Mouse (Mus musculus) neural tube, embryonic 13.5 days (tissue): ENCODE measurements at regions not wholly inside any gene's neighbourhood (a gene's known extent, or its start where the extent isn't known, plus 50 kb on each side); places are given as distances from the start of the nearest gene placed in this dataset.

Experiments used
- ATAC-seq: fragments of 200-750 bp; cut with Nextera tagmentation; 2 replicates; pipeline ENCODE4 v1.8.0; 2017; ENCODE audit warnings: low read depth, mild to moderate bottlenecking, moderate TSS enrichment, moderate library complexity
- H3K27ac ChIP-seq: fragments of 300-500 bp; sonication (generic); replicated peaks from 2 replicates; pipeline ENCODE4 v1.5.1; 2015; ENCODE audit warnings: moderate library complexity, mild to moderate bottlenecking, inconsistent platforms
- H3K27me3 ChIP-seq: fragments of 300-500 bp; sonication (generic); 2 replicates; pipeline ENCODE4 v1.6.1; 2015; ENCODE audit warnings: mild to moderate bottlenecking, inconsistent platforms
- H3K36me3 ChIP-seq: fragments of 300-500 bp; sonication (generic); 2 replicates; pipeline ENCODE4 v1.6.1; 2015; ENCODE audit warnings: mild to moderate bottlenecking, inconsistent platforms
- H3K4me1 ChIP-seq: fragments of 300-500 bp; sonication (generic); replicated peaks from 2 replicates; pipeline ENCODE4 v1.6.1; 2015; ENCODE audit warnings: inconsistent platforms
- H3K4me2 ChIP-seq: fragments of 300-500 bp; sonication (generic); 2 replicates; pipeline ENCODE4 v1.6.1; 2015; ENCODE audit warnings: inconsistent platforms, mild to moderate bottlenecking, moderate library complexity
- H3K4me3 ChIP-seq: fragments of 300-500 bp; sonication (generic); 2 replicates; pipeline ENCODE4 v1.5.1; 2015; ENCODE audit warnings: mild to moderate bottlenecking, inconsistent platforms
- H3K9ac ChIP-seq: fragments of 300-500 bp; sonication (generic); 2 replicates; pipeline ENCODE4 v1.6.1; 2015; ENCODE audit warnings: moderate library complexity, mild to moderate bottlenecking, inconsistent platforms
- H3K9me3 ChIP-seq: fragments of 300-500 bp; sonication (generic); 2 replicates; pipeline ENCODE4 v1.6.1; 2016; ENCODE audit warnings: inconsistent platforms
- WGBS: fragments of 180-500 bp; shearing (Covaris S2); methylation state at CpG from one replicate; pipeline ENCODE4 v1.1.7; 2015; 5-methylcytosine and 5-hydroxymethylcytosine counted together

GRCm38 (mm10) chr2:79146563-79146962, 108.7 kb upstream of the Itga4 start:
- WGBS, result 73% methylated on average over 4 of the region's 4 CpGs

GRCm38 (mm10) chr2:79149012-79149698, 106.1 kb upstream of the Itga4 start:
- no peaks in the 10 kb centered on the region for H3K27me3 ChIP-seq
- H3K36me3 ChIP-seq, result no peaks in the 10 kb centered on the region
- H3K9ac ChIP-seq, result no peak overlapping the region
- H3K9me3 ChIP-seq, result no peaks in the 10 kb centered on the region
- 75% methylated on average over 3 of the region's 3 CpGs for WGBS
- H3K4me2 ChIP-seq, result no peak overlapping the region
- H3K4me3 ChIP-seq, result no peak overlapping the region
- H3K4me1 ChIP-seq, result peaks cover 10% of the 10 kb centered on the region; the same call in 1 of the 2 replicates
- no peak for ATAC-seq
- H3K27ac ChIP-seq, result no peak overlapping the region

More at GRCm38 (mm10) chr2:79146563-79146962, 108.7 kb upstream of the Itga4 start:
- Histone ChIP-seq H3K4me3 (no peak overlapping the region), H3K27me3 (no peaks in the 10 kb centered on the region), H3K4me2 (no peak overlapping the region), H3K4me1 (peaks cover under 1% of the 10 kb centered on the region; the same call in 1 of the 2 replicates), H3K9me3 (no peaks in the 10 kb centered on the region), H3K27ac (no peak overlapping the region), H3K9ac (no peak overlapping the region), H3K36me3 (no peaks in the 10 kb centered on the region)
- no peak for ATAC-seq

- Histone ChIP-seq H3K4me1 (peaks cover 10% of the 10 kb centered on the region; the same call in 1 of the 2 replicates), H3K9ac (no peak overlapping the region), H3K36me3 (no peaks in the 10 kb centered on the region), H3K27ac (0 out of 2 replicates have a peak overlapping the region, but pooled peaks have one; percentile 49), H3K27me3 (no peaks in the 10 kb centered on the region), H3K4me3 (no peak overlapping the region), H3K4me2 (no peak overlapping the region), H3K9me3 (no peaks in the 10 kb centered on the region)
- no peak for ATAC-seq
- WGBS, result 54% methylated on average over 4 of the region's 4 CpGs
These were observed 103.6 kb upstream of the Itga4 start for GRCm38 (mm10) chr2:79151610-79152009.

- Histone ChIP-seq H3K4me3 (no peak overlapping the region), H3K27ac (peak overlapping the region; percentile 49; the same call in 1 of the 2 replicates), H3K4me1 (peaks cover 10% of the 10 kb centered on the region; the same call in 1 of the 2 replicates), H3K9ac (no peak overlapping the region), H3K27me3 (no peaks in the 10 kb centered on the region), H3K4me2 (no peak overlapping the region), H3K9me3 (no peaks in the 10 kb centered on the region), H3K36me3 (no peaks in the 10 kb centered on the region)
- peak; percentile 89 for ATAC-seq
- WGBS, result 38% methylated on average over 6 of the region's 6 CpGs
These were observed 103.1 kb upstream of the Itga4 start for GRCm38 (mm10) chr2:79152031-79152694.

DNA sequence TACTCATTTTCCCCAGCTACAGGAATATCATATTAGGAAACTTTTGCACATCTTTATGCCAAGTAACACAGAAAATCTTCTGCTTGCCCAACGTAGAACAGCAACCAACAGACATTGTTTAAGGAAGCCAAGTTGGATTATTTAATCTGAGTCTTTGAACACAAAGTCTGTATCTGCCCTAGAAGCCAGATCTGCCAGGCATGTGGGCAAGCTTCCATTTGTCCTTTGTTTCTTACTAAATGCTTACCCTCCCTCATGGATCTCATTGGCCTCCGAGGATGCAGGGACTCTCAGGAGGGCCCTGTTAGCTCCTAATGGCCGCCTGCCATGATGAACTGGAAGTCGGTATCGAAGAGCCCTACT, 102.5 kb upstream of the Itga4 start:
- no peak overlapping the region for H3K4me3 ChIP-seq
- H3K9ac ChIP-seq, result no peak overlapping the region
- H3K27me3 ChIP-seq, result no peaks in the 10 kb centered on the region
- no peak overlapping the region for H3K4me2 ChIP-seq
- H3K36me3 ChIP-seq, result no peaks in the 10 kb centered on the region
- peaks cover 10% of the 10 kb centered on the region; the same call in 1 of the 2 replicates for H3K4me1 ChIP-seq
- no peaks in the 10 kb centered on the region for H3K9me3 ChIP-seq
- 64% methylated on average over 5 of the region's 5 CpGs for WGBS
- no peak; the same call in 1 of the 2 replicates for ATAC-seq
- no peak overlapping the region; the same call in 1 of the 2 replicates for H3K27ac ChIP-seq

DNA sequence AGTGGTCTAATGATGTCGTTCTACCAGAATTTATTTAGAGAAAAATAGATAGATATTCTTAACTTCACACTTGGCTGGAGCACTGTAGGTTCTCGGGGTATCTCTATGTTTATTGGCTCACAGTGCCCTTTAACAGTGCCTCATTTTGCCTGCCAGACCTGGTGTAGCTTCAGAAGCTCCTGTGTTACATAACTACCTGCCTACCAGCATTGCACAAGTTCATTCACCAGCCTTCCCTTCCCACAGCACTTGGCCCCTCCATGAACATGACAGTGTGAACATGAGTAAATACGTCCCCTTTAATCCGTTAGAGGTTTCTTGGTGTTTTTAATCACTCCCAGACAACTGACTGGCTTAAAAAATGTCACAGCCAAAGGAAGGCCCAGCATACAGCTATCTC, 102.2 kb upstream of the Itga4 start:
- H3K9me3 ChIP-seq, result no peaks in the 10 kb centered on the region
- H3K4me3 ChIP-seq, result no peak overlapping the region
- H3K36me3 ChIP-seq, result no peaks in the 10 kb centered on the region
- H3K4me1 ChIP-seq, result peaks cover 10% of the 10 kb centered on the region; the same call in 1 of the 2 replicates
- no peaks in the 10 kb centered on the region for H3K27me3 ChIP-seq
- H3K27ac ChIP-seq, result no peak overlapping the region
- WGBS, result 81% methylated on average over 4 of the region's 4 CpGs
- no peak overlapping the region for H3K4me2 ChIP-seq
- no peak overlapping the region for H3K9ac ChIP-seq
- ATAC-seq, result no peak

- Histone ChIP-seq H3K36me3 (no peaks in the 10 kb centered on the region), H3K9me3 (no peaks in the 10 kb centered on the region), H3K27me3 (no peaks in the 10 kb centered on the region), H3K4me3 (no peak overlapping the region), H3K9ac (no peak overlapping the region), H3K27ac (no peak overlapping the region), H3K4me2 (no peak overlapping the region), H3K4me1 (no peaks in the 10 kb centered on the region)
- WGBS, result 29% methylated on average over 3 of the region's 3 CpGs
- no peak for ATAC-seq
These were observed 96.7 kb upstream of the Itga4 start for GRCm38 (mm10) chr2:79158450-79159055.

GRCm38 (mm10) chr2:79159336-79159735, 95.9 kb upstream of the Itga4 start:
- H3K4me1 ChIP-seq, result no peaks in the 10 kb centered on the region

GRCm38 (mm10) chr2:79172967-79173919, 82.0 kb upstream of the Itga4 start:
- Histone ChIP-seq H3K4me1 (peaks cover 12% of the 10 kb centered on the region; the same call in 1 of the 2 replicates), H3K27ac (no peak overlapping the region), H3K36me3 (no peaks in the 10 kb centered on the region), H3K9ac (no peak overlapping the region), H3K9me3 (no peaks in the 10 kb centered on the region), H3K27me3 (no peaks in the 10 kb centered on the region), H3K4me3 (no peak overlapping the region), H3K4me2 (no peak overlapping the region)
- WGBS, result 42% methylated on average over 7 of the region's 7 CpGs
- ATAC-seq, result no peak

More at GRCm38 (mm10) chr2:79159336-79159735, 95.9 kb upstream of the Itga4 start:
- H3K9me3 ChIP-seq, result no peaks in the 10 kb centered on the region
- H3K36me3 ChIP-seq, result no peaks in the 10 kb centered on the region
- H3K9ac ChIP-seq, result no peak overlapping the region
- peak overlapping the region; percentile 20; the same call in 1 of the 2 replicates for H3K27ac ChIP-seq
- no peak overlapping the region for H3K4me2 ChIP-seq
- H3K4me3 ChIP-seq, result no peak overlapping the region
- no peaks in the 10 kb centered on the region for H3K27me3 ChIP-seq
- ATAC-seq, result no peak
- WGBS, result 87% methylated on average over 5 of the region's 5 CpGs

DNA sequence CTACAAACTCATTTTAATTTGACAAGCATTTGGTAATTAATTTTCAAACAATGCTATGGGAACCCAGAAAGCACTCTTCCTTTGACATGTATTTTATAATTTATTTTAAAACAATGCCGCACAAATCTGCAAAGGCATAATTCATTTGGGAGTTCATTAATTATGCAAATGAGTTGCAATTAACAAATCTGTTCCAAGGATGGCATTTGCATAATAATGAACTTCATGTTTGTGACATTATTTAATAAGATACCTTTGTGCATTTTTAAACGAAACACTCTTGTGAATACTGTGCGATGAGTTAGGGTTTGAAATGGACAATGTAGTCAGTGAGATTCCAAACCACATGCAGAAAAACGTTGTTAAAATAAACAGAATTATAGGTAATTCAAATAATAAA, 80.9 kb upstream of the Itga4 start:
- no peak overlapping the region for H3K9ac ChIP-seq
- no peak overlapping the region for H3K4me3 ChIP-seq
- H3K27me3 ChIP-seq, result no peaks in the 10 kb centered on the region
- no peak overlapping the region for H3K4me2 ChIP-seq
- no peak overlapping the region for H3K27ac ChIP-seq
- ATAC-seq, result no peak
- peaks cover 12% of the 10 kb centered on the region; the same call in 1 of the 2 replicates for H3K4me1 ChIP-seq
- no peaks in the 10 kb centered on the region for H3K9me3 ChIP-seq
- no peaks in the 10 kb centered on the region for H3K36me3 ChIP-seq
- WGBS, result 61% methylated on average over 4 of the region's 4 CpGs

- WGBS, result 66% methylated on average over 7 of the region's 7 CpGs
- H3K27me3 ChIP-seq, result no peaks in the 10 kb centered on the region
- ATAC-seq, result no peak
- no peak overlapping the region for H3K9ac ChIP-seq
- H3K4me3 ChIP-seq, result no peak overlapping the region
- H3K27ac ChIP-seq, result peak overlapping the region; percentile 18
- no peaks in the 10 kb centered on the region for H3K36me3 ChIP-seq
- no peak overlapping the region for H3K4me2 ChIP-seq
- peaks cover 10% of the 10 kb centered on the region for H3K4me1 ChIP-seq
- no peaks in the 10 kb centered on the region for H3K9me3 ChIP-seq
These were observed 74.4 kb upstream of the Itga4 start for GRCm38 (mm10) chr2:79180782-79181181.
